Mouse (Mus musculus) cerebellum, postnatal 4 days (tissue): ENCODE measurements around the gene Prn.

ENCODE experiments used
- DNase-seq, 2 experiments: peaks; one replicate each; pipeline ENCODE4 v3.0.0; 2022; ENCODE audit warnings: low spot score in 2 of 2, mixed read lengths in 1 of 2

The Prn gene

GRCm38 (mm10) chr2:131909683-131910572, at the start of gene Prn, which contains the start of gene Prnp:
TSS of gene Prn (plus strand) at chr2:131909957.
TSS of gene Prnp (plus strand) at chr2:131909928.
- DNase-seq, result peak; percentile 81 to 93

- DNase-seq, result no peak
Observed at GRCm38 (mm10) chr2:131862617-131863275, 47.0 kb upstream of the Prn start.

DNA sequence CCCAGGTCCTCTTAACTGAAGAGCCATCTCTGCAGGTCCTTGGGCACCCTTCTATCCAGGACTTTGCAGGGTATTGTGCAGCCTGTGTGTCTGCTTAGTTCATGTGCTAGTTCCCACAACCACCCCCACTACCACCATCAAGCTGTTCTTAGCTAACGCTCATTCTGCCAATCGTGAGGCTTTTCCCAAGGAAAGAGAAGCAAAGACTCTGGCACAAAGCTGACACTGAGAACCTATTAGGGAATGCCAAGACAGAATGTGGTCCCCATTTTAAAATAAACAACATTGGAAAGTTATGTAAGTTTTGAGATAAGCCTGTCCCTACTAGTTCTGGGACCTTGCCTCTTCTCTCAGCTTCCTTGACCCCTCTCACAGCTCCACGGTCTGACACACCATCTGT, 46.3 kb upstream of the Prn start:
- no peak for DNase-seq

- DNase-seq, result no peak
Observed at GRCm38 (mm10) chr2:131864262-131864796, 45.4 kb upstream of the Prn start.

DNA sequence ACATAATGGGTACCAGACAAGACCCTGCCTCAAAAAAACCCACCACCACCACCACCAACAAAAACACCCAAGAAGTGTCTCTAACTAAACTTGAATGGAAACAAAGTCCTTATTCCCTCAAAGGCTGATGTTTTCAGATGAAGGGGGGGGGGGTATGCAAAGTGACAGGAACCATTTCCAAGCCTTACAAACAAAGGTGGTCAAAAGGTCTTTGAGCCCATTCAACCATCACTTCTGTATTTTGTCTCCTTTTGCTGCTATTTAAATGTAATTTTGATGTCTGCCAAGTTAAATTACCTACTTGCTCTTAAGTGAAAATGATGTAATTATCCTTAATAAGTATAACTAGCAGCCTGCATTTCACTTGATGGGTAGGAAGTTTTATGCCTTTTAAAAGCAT, 43.1 kb upstream of the Prn start:
- no peak for DNase-seq

- DNase-seq, result no peak
Observed at GRCm38 (mm10) chr2:131868983-131869382, 40.8 kb upstream of the Prn start.

- no peak for DNase-seq
Observed at GRCm38 (mm10) chr2:131873376-131873775, 36.4 kb upstream of the Prn start.

DNA sequence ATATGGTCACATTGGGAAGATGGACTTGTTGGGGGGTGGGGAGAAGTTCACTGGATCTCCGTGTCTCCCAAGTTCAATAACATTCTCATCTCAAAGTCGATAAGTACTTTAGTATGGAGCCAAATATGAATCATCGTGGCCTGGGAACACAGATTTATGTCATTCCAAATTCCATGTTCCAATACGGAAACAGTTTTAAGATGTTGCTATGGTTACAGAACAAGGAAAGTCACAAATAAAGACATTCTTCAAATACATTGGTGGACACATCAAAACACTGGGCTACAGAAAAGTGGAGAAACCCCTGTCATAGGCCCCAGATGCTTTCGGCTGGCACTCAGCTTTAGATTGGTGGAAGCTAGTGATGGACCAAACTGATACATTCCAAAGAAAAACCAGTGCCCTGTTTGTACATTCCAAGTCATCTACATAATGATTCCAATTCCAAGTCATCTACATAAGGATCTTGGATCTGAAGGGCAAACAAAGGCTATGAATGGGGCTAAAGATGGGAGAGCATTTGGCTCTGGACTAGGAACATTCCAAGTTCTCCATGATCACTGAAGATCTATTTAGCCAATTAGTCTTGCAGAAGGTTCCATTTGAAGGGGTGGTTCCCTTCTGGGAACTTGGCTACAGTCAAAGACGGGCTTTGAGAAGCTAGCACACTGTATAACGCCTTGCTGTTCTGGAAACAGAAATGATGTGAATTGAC, 33.0 kb upstream of the Prn start:
- no peak for DNase-seq

- no peak for DNase-seq
Observed at GRCm38 (mm10) chr2:131881766-131882165, 28.0 kb upstream of the Prn start.

GRCm38 (mm10) chr2:131883136-131883535, 26.6 kb upstream of the Prn start:
- DNase-seq, result no peak

GRCm38 (mm10) chr2:131886503-131887160, 23.1 kb upstream of the Prn start:
- no peak for DNase-seq

GRCm38 (mm10) chr2:131888233-131888632, 21.5 kb upstream of the Prn start:
- DNase-seq, result no peak

- no peak for DNase-seq
Observed at GRCm38 (mm10) chr2:131892534-131892933, 17.2 kb upstream of the Prn start.

- DNase-seq, result no peak
Observed at GRCm38 (mm10) chr2:131895106-131895505, 14.7 kb upstream of the Prn start.

DNA sequence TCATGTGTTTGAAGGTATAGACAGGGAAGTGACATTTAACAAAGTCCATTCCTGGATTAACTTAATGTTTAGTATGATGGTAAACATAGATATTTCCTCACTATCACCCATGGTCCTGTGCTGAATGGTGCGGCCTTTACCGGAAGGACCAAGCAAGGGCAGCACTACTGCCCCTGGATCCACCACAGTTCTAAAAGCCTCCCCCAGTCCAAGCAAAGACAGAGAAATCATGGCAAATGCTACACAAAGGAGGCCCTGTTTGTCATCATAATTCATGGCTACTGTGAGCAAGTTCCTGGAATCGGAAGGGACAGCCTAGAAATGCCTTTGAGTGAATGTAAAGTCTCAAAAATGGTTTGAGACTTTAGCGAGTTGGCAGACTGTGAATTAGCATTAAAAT, 13.7 kb upstream of the Prn start:
- no peak for DNase-seq

DNA sequence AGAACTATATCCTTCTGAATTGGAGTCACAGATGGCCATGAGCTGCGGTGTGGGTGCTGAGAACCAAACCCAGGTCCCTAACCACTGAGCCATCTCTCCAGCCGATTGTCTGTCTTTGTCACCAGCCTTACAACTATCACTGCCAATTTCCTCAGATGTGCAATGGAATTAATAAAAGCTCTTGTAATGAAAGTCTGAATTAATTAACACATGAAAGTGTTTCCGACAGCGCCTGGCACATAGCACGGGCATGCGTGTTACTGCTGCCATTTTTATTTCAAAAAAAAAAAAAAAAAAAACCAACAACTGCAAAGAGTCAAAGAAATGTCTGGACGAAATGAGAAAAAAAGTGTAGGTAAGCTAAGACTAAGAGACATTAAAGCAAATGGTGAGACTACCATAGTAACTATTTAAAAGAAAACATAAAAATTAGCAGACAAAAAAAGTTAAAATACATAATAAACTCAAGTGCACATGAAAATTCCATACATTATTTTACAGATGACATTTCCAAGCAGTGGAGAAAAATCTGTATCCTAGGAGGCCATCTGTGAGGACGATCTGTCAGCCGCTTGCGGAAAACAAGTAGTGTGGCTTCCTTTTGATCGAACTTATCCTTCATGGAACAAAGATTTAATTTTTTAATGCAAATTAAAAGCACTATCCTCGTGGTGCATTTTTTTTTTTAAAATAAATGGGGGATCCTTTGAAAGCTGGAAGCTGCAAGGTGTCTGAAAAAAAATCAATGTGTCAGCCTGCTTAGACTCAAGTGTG, 12.2 kb upstream of the Prn start:
- no peak for DNase-seq

DNA sequence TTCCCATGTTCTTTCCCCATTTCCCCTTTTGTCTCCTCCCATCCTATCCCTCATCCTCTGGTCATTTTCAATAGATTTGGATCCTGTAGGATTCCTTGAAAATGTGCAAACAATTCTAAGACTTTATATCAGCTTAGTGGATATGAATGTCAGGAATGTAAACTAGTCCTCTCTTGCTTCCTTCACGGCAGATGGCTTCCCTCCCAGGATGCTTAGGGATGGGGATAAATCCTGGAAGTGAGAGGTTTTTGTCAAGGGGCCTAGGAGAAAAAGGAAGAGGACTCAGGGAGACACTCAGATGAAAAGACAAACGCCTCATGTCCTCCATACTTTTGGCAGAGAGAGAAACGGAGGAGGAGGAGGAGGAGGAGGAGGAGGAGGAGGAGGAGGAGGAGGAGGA, 7.3 kb upstream of the Prn start:
- no peak for DNase-seq

DNA sequence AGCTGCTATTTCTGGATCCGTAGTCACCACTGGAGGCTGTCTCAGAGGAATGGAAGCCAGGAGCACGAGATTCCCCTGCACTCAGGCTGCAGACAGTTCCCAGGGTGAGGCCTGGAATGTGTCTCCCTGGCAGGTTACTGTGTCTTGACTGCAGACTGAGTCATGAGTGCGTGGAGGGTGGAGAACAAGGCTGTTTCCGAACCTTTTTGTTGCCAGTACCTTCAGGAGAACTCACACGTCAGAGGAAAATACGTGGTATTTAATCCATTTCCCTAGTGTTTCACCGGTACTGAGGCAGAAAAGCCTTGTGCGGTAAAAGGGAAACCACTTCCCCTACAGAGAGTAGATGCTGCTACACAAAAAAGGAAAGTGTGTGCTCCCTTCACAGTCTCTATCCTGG, 6.9 kb upstream of the Prn start:
- DNase-seq, result no peak

GRCm38 (mm10) chr2:131905025-131905424, 4.7 kb upstream of the Prn start:
- no peak for DNase-seq

GRCm38 (mm10) chr2:131905776-131906175, 4.0 kb upstream of the Prn start:
- no peak for DNase-seq

DNA sequence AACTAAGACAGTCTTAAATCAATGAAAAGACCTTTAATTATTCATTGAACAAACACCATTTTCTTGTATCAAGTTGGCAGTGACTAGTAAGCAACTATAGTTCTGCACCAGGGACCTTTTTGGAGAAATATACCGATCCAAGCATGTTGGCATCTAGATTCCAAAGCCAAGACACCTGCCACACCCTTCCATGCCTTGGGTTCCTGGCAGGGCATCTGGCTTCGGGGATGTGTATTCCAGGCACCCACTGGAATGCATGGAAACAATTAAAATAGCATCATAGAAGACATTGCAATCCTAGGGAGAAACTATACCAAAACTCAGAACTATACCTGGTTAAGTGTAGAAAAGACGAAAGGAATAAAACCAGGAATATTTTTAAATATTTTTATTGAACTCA, 3.5 kb upstream of the Prn start:
- DNase-seq, result no peak
